Mouse (Mus musculus) lung, adult 2 months (tissue): ENCODE measurements around the gene Slco3a1. TPM values are rescaled to one million over a fixed set of nuclear protein-coding genes. Genes with fewer than 3 reads are reported as not detected.

ENCODE experiments used
- DNase-seq: peaks from one replicate; pipeline ENCODE4 v3.0.0; 2022
- H3K4me1 ChIP-seq: fragments of 200-500 bp; 2 replicates; pipeline ENCODE4 v1.6.1; 2011; ENCODE audit warnings: low read length; ENCODE audit not compliant: control insufficient read depth, insufficient read depth
- H3K4me3 ChIP-seq: fragments of 200-500 bp; replicated peaks from 2 replicates; pipeline ENCODE3; 2011; ENCODE audit warnings: low read depth, mild to moderate bottlenecking, control low read depth, low read length; ENCODE audit errors: extremely low read depth
- CTCF ChIP-seq: fragments of 200-500 bp; IDR thresholded peaks from 2 replicates; pipeline ENCODE4 v1.5.1; 2011; ENCODE audit warnings: mild to moderate bottlenecking, low read length, control low read depth; ENCODE audit not compliant: insufficient read depth
- POLR2A ChIP-seq: fragments of 200-500 bp; IDR thresholded peaks from 2 replicates; pipeline ENCODE4 v1.6.1; 2011; ENCODE audit warnings: low read depth, mild to moderate bottlenecking, control low read depth, low read length, borderline replicate concordance; ENCODE audit errors: extremely low read depth
- WGBS: fragments of 180-500 bp; shearing (Covaris S2); methylation state at CpG from one replicate; pipeline ENCODE4 v1.1.7; 2018; 5-methylcytosine and 5-hydroxymethylcytosine counted together
- polyA plus RNA-seq: library from polyadenylated mRNA; depleted of rRNA; stranded (reverse); fragments of >200 nt; gene quantifications from 2 replicates; pipeline ENCODE4 v1.2.3, GENCODE M21; 2012

Gene Slco3a1
- polyA plus RNA-seq, 1 experiment: 156 TPM

DNA sequence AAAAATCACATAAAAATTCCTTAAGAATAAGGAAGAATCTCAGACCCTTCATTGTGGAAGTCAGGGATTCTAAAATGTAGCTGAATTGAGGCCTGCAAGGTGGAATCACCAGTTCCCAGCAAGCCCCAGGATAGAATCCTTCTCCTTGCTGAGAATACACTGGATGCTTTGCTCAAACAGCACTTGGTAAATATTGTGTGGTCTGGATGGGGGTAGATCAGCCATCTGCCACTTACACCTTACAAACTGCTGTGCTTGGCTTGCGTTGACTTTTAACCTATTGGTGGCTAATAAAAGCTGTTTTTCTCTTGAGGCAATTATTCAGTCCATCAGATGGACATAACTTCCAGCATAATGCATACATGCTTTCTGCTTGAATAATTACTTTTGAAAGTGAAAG is 240.3 kb downstream of the Slco3a1 start:
- Histone ChIP-seq H3K4me3 (no peak overlapping the region), H3K4me1 (0 out of 2 replicates have a peak, but pooled peaks cover 2% of the 10 kb centered on the region)
- DNase-seq: no peak
- no peak for TF ChIP-seq CTCF
- TF ChIP-seq POLR2A: no peak
- WGBS: 88% methylated on average over 1 of the region's 1 CpGs

DNA sequence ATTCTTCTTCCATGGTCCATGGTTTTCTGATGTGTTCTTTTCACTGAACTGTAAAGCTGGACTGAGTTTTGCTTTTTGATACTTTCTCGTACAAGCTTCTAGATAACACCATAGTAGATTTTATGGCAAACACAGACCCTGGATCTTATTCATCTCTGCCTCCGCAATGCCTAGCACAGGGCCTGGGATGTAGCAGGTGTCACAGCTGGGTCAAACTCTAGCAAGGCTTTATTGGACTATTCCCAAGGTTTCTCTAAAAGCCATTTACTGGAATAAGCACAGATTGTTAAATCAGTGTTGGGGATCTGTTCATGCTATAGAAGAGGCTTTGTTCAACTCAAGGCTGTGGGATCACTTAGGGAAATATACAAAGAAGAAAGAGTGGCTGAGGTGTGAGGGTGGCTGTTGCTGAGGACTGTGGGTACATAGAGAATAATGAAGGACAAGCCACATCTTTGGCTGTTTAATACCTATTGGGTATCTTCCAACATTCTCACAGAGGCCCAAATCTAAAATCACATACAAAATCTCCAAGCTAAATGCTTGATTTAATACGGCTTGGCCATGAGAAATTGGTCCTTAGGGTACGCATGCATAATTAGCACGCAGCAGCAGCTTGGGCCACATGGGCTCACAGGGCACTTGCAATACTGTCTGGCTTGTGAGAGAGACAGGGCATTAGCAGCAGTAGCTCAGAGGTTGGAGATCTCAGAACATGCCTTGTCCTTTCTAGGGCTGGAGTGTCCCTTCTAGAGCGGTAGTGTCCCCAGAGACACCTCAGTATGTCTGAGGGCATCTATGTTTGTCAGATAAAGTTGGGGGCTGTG is 241.1 kb downstream of the Slco3a1 start:
- Histone ChIP-seq H3K4me3 (no peak overlapping the region), H3K4me1 (0 out of 2 replicates have a peak, but pooled peaks cover 2% of the 10 kb centered on the region)
- 96% methylated on average over 6 of the region's 6 CpGs for WGBS
- TF ChIP-seq CTCF (no peak), POLR2A (no peak)
- no peak for DNase-seq

DNA sequence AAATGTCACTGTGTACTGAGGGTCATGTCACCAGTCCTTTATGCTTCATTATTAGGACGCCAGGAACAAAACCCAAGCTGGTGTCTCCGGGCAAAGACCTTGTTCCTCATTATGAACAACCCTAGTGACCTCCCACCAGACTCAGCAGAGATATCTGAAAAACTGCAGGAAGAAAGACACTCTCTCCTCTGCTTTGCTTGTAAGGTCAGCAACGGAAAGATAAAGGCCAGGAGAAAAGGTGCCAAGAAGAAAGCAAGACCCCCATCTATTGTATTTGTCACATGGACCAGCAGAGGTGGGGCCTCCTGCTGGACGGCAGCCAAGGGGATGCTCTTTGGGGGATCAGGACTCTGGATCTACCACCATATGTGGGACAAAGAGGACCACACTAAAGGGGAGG is 243.0 kb downstream of the Slco3a1 start:
- WGBS: 60% methylated on average over 4 of the region's 4 CpGs

DNA sequence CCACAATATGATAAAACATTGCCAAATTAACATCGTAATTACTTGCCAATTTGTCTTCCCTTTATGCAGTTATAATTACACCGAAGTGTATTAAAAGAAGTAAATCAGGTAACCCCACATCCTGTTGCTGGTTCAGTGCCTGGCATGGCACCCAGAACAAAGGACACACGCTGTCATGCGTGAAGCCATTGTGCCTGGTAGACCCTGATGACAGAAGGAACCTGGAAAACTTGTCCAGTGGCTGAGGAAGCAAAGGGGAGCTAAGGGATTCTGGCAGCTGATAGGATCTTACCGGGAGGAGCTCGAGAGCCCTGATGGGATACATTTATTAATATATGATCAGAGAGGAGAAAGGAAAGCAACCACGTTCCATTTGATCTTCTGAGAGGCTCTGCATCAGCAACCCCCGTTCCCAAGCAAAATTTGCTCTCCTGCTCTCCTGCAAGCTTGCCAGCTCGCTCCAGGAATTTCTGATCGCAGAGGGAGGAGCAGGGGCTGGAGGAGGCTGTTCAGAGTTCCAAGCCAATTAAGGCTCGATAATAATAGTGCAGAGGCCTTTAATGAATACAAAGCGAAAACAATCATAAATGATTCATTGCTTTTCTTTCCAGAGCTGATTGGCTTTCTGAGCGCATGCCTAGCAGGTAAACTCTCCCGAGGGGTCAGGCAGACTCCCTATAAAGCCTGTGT is 250.8 kb downstream of the Slco3a1 start:
- Histone ChIP-seq H3K4me1 (no peaks in the 10 kb centered on the region), H3K4me3 (no peak overlapping the region)
- TF ChIP-seq CTCF (no peak), POLR2A (no peak)
- WGBS: 61% methylated on average over 14 of the region's 14 CpGs
- no peak for DNase-seq

More for the DNA sequence above, 243.0 kb downstream of the Slco3a1 start:
- no peak overlapping the region for H3K4me3 ChIP-seq
- no peak for TF ChIP-seq CTCF
- H3K4me1 ChIP-seq: 0 out of 2 replicates have a peak, but pooled peaks cover 2% of the 10 kb centered on the region
- DNase-seq: no peak

DNA sequence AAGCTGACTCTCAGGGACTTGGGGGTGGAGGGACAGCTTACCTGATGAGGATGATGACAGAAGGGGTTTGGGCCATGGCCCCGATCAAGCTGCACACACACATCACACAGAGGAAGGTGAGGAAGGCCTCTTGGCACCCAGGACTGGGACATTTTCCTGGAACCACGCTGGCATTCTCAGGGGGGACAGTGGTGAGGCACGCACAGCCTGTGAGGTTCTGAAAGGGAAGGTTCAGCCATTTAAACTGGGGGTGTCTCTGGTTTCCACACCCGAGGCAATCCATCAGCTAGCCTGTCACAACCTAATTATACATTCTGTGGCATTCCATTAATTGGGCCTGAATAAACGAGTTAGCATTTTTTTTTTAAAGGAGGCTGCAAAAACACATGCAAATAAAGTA is 251.5 kb downstream of the Slco3a1 start:
- WGBS: 70% methylated on average over 5 of the region's 5 CpGs
- DNase-seq: no peak
- TF ChIP-seq POLR2A (no peak), CTCF (no peak)
- no peaks in the 10 kb centered on the region for H3K4me1 ChIP-seq
- no peak overlapping the region for H3K4me3 ChIP-seq

DNA sequence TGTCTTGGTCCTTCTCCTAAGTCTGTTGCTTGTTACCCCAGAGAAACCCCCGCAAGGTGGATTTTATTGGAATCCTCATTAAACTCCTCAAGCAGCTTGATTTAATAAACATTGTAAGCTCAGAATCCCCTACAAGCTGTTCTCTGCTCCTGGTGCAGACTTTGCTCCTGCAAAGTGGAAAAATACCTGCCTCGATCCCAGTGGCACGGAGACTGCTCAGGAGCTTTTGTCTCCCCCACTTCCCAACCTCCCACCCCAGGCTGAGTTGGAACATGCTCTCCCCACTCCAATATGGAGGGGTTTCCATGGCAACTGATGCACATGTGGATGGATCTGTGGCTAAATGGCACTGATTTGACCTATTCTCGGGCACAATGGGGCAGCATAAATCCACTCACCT is 268.0 kb downstream of the Slco3a1 start:
- DNase-seq: no peak
- TF ChIP-seq POLR2A (no peak), CTCF (no peak)
- 91% methylated on average over 4 of the region's 4 CpGs for WGBS
- no peak overlapping the region for H3K4me3 ChIP-seq
- peaks cover 2% of the 10 kb centered on the region; the same call in 1 of the 2 replicates for H3K4me1 ChIP-seq

DNA sequence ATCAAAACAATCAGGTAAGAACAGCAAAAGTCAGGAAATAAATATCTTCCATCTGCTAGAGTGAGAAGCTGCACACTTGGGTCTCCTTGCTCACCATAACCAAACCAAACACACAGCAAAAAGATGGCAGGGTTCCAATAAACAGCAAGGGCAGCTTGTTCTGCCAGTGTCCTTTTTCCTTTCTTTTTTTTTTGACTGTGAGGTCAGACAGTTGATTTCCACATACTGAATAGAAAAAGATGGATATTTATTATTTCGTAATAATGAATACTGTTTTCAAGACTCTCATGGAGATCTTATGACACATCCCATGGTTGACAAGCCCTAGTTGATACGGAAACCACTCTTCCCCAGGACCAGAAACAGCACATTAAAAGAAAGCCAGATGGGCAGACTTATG is 274.2 kb downstream of the Slco3a1 start:
- Histone ChIP-seq H3K4me1 (peaks cover 2% of the 10 kb centered on the region; the same call in 1 of the 2 replicates), H3K4me3 (no peak overlapping the region)
- WGBS: 73% methylated on average over 2 of the region's 2 CpGs
- DNase-seq: no peak
- no peak for TF ChIP-seq POLR2A
- no peak for TF ChIP-seq CTCF

DNA sequence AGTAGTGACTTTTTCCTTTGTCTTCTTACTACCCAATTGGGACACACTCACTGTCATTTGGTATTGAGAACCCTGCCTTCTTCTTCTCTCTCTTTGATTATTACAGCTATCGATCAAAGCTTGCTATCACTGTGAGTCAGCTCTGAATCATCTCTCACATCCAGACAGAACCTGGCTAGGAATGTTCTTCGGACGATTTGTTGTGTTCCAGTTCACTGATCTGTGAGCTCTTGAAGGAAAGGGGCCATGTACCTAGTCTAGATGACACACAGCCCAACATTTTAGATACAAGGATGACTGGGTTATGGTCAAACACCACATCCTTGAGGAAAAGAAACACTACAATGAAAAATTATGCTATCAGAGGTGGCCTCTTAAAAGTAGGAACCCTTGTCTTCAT is 275.2 kb downstream of the Slco3a1 start:
- no peak overlapping the region for H3K4me3 ChIP-seq
- TF ChIP-seq POLR2A (no peak), CTCF (no peak)
- H3K4me1 ChIP-seq: no peaks in the 10 kb centered on the region
- 97% methylated on average over 3 of the region's 3 CpGs for WGBS
- no peak for DNase-seq

DNA sequence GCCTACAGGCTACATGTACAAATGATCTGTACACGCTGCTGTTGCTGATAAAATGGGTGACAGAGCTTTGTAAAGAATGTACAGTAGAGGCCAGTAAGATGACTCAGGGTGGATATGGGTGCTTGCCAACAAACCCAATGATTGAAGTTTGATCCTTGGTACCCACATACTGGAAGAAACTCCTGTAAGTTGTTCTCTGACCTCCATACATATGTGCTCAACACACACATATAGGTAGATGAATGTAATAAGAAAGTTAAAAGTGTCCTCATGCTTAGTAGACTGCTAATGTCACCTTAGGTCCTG is 284.5 kb downstream of the Slco3a1 start:
- TF ChIP-seq CTCF (no peak), POLR2A (no peak)
- Histone ChIP-seq H3K4me3 (no peak overlapping the region), H3K4me1 (no peaks in the 10 kb centered on the region)
- WGBS: 85% methylated on average over 1 of the region's 1 CpGs
- DNase-seq: no peak

DNA sequence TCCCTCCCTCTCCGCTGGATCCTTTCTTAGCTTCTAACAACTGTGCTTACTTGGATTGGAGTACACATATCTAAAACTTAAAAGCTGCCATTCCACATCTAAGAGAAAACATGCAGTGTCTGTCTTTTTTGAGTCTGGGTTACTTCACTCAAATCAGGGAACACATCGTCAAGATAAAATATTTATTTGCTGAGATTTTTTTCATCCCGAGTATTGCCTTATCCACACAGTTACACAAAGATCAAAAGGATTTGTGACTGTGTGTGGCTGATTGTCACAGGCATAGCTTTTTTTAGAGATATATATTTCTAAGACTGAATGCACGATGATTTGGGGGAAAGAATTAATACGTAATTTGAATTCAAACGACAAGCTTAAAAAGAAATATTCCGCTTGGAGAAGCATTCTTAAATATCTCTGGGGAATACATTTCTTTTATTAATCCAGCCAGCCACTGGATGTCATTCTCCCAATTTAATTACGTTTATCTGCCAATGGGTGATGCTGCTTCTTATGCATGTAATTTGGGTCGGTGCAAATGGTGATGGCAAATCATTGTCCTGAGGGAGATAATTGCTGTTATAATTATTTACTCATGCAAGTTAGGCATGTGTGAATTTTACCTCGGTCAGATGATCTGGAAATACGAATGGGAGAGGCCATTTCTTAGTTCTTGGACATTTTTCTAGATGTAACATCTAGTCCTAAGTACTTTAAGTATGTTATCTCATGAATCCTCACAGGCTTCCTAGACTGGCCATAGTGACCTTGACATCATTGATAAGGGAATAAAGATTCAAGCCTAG is 285.1 kb downstream of the Slco3a1 start:
- DNase-seq: no peak
- H3K4me3 ChIP-seq: no peak overlapping the region
- no peak for TF ChIP-seq CTCF
- TF ChIP-seq POLR2A: no peak
- WGBS: 68% methylated on average over 11 of the region's 11 CpGs
- no peaks in the 10 kb centered on the region for H3K4me1 ChIP-seq
